Mouse (Mus musculus) urinary bladder, postnatal 10 days (tissue): Measurements from ENCODE around the gene Slc36a1.

Experiments used
- DNase-seq: peaks from one replicate; pipeline ENCODE4 v3.0.0; 2022; ENCODE audit warnings: low spot score

The Slc36a1 gene

GRCm38 (mm10) chr11:55209032-55209431 lies 4.9 kb downstream of the Slc36a1 start:
- DNase-seq = no peak

GRCm38 (mm10) chr11:55209626-55210353 lies 5.6 kb downstream of the Slc36a1 start:
- no peak for DNase-seq

- DNase-seq = no peak
These were observed 9.4 kb downstream of the Slc36a1 start for GRCm38 (mm10) chr11:55213518-55213917.

- no peak for DNase-seq
These were observed 10.0 kb downstream of the Slc36a1 start for GRCm38 (mm10) chr11:55214161-55214560.

GRCm38 (mm10) chr11:55214978-55215377 lies 10.8 kb downstream of the Slc36a1 start:
- no peak for DNase-seq

GRCm38 (mm10) chr11:55216061-55216460 lies 11.9 kb downstream of the Slc36a1 start:
- no peak for DNase-seq

- no peak for DNase-seq
These were observed 12.7 kb downstream of the Slc36a1 start for GRCm38 (mm10) chr11:55216830-55217229.

GRCm38 (mm10) chr11:55217418-55217817 lies 13.3 kb downstream of the Slc36a1 start:
- DNase-seq = no peak

GRCm38 (mm10) chr11:55217880-55218279 lies 13.7 kb downstream of the Slc36a1 start:
- no peak for DNase-seq

GRCm38 (mm10) chr11:55218473-55218872 lies 14.3 kb downstream of the Slc36a1 start:
- DNase-seq = no peak

GRCm38 (mm10) chr11:55221306-55221705 lies 17.2 kb downstream of the Slc36a1 start:
- no peak for DNase-seq

- no peak for DNase-seq
These were observed 26.9 kb downstream of the Slc36a1 start for GRCm38 (mm10) chr11:55231034-55231433.

GRCm38 (mm10) chr11:55234288-55234687 lies 30.1 kb downstream of the Slc36a1 start:
- no peak for DNase-seq

- no peak for DNase-seq
These were observed 30.6 kb downstream of the Slc36a1 start for GRCm38 (mm10) chr11:55234791-55235190.

GRCm38 (mm10) chr11:55236815-55237214 lies 32.7 kb downstream of the Slc36a1 start:
- no peak for DNase-seq

- no peak for DNase-seq
These were observed 35.3 kb downstream of the Slc36a1 start for GRCm38 (mm10) chr11:55239496-55239895.

- no peak for DNase-seq
These were observed 36.4 kb downstream of the Slc36a1 start for GRCm38 (mm10) chr11:55240556-55240955.

GRCm38 (mm10) chr11:55250527-55250926 lies 46.4 kb downstream of the Slc36a1 start:
- DNase-seq = no peak

GRCm38 (mm10) chr11:55253391-55253790 lies 49.2 kb downstream of the Slc36a1 start:
- DNase-seq = no peak

- DNase-seq = no peak
These were observed 57.0 kb downstream of the Slc36a1 start for GRCm38 (mm10) chr11:55261105-55261504.

- no peak for DNase-seq
These were observed 57.9 kb downstream of the Slc36a1 start for GRCm38 (mm10) chr11:55262000-55262399.

- no peak for DNase-seq
These were observed 60.2 kb downstream of the Slc36a1 start for GRCm38 (mm10) chr11:55264318-55264717.

- no peak for DNase-seq
These were observed 61.5 kb downstream of the Slc36a1 start for GRCm38 (mm10) chr11:55265647-55266046.

GRCm38 (mm10) chr11:55268580-55268979 lies 64.4 kb downstream of the Slc36a1 start:
- DNase-seq = no peak
